8 mouse cellular contexts compared by ENCODE assay signal in genomic region chr15:99294287-99294686, GRCm38 (mm10). TPM values are rescaled to one million over a fixed set of nuclear protein-coding genes. Genes with fewer than 3 reads are reported as not detected.
DNase-seq lines count a peak whose midpoint lies in the region; ATAC-seq and TF ChIP-seq lines count a peak whose summit lies in the region.

No protein-coding gene starts in this region.

- H3K4me2 ChIP-seq in heart, embryonic 15.5 days = peak overlapping the region; percentile 77
- H3K4me2 ChIP-seq in hindbrain, embryonic 11.5 days (replicated peaks; ENCODE audit: low read depth, low read length) = peak overlapping the region; percentile 46

- intact Hi-C loops in heart, postnatal 36 days (cut with DNase I) = no loop called here

- H3K27ac ChIP-seq in heart, embryonic 15.5 days = peak overlapping the region; percentile 88
- H3K27ac ChIP-seq in ES-E14 (ENCODE audit: insufficient read depth, low read depth, low read length, poor library complexity, severe bottlenecking) = no peak overlapping the region; the same call in 1 of the 2 replicates
- no peak overlapping the region for H3K27ac ChIP-seq in hindbrain, embryonic 11.5 days (ENCODE audit: low read depth, low read length)
- peak overlapping the region; percentile 93 for H3K27ac ChIP-seq in midbrain, embryonic 10.5 days (replicated peaks)

- WGBS in heart, embryonic 15.5 days = 12% methylated on average over 16 of the region's 16 CpGs
- 37% methylated on average over 16 of the region's 16 CpGs for WGBS in hindbrain, embryonic 11.5 days
- WGBS in midbrain, embryonic 10.5 days = 43% methylated on average over 16 of the region's 16 CpGs

- H3K9ac ChIP-seq in heart, embryonic 15.5 days = peak overlapping the region; percentile 68
- peak overlapping the region; percentile 85 for H3K9ac ChIP-seq in ES-E14 (ENCODE audit: insufficient read depth, low read depth, low read length, poor library complexity, severe bottlenecking)
- H3K9ac ChIP-seq in hindbrain, embryonic 11.5 days (ENCODE audit: low read depth, low read length) = 0 out of 2 replicates have a peak overlapping the region, but pooled peaks have one; percentile 72

- no peak for DNase-seq in heart, postnatal 36 days
- no peak for DNase-seq in ES-E14 (ENCODE audit: low read depth, low spot score)
- DNase-seq in hindbrain, embryonic 11.5 days (ENCODE audit: low spot score) = peak; percentile 18
- no peak for DNase-seq in midbrain, embryonic 10.5 days (ENCODE audit: low spot score)
- DNase-seq in adrenal gland, adult (ENCODE audit: inconsistent age in 2 of 2, low spot score in 1 of 2) = no peak
- DNase-seq in gastrocnemius, adult 18-20 months (ENCODE audit: low spot score) = no peak
- DNase-seq in adrenal gland, postnatal 36 days = no peak

- no peaks in the 10 kb centered on the region for H3K9me3 ChIP-seq in heart, embryonic 15.5 days (replicated peaks)
- H3K9me3 ChIP-seq in ES-E14 (ENCODE audit: control insufficient read depth, insufficient read depth, low read depth, low read length) = no peaks in the 10 kb centered on the region
- H3K9me3 ChIP-seq in hindbrain, embryonic 11.5 days (ENCODE audit: control insufficient read depth, low read length) = no peaks in the 10 kb centered on the region
- H3K9me3 ChIP-seq in midbrain, embryonic 10.5 days (replicated peaks) = no peaks in the 10 kb centered on the region

- in situ Hi-C loops in ES-E14 (cut with MboI; ENCODE audit: low sequenced_read_pairs in 2 of 2, unreplicated experiment in 2 of 2) = no loop called here

- H3K27me3 ChIP-seq in heart, embryonic 15.5 days = no peaks in the 10 kb centered on the region
- no peaks in the 10 kb centered on the region for H3K27me3 ChIP-seq in hindbrain, embryonic 11.5 days (ENCODE audit: control insufficient read depth, insufficient read depth, low read length)
- no peaks in the 10 kb centered on the region for H3K27me3 ChIP-seq in midbrain, embryonic 10.5 days (ENCODE audit: low read depth, poor library complexity, severe bottlenecking)

- no peaks in the 10 kb centered on the region for H3K36me3 ChIP-seq in heart, embryonic 15.5 days
- H3K36me3 ChIP-seq in ES-E14 (ENCODE audit: control insufficient read depth, insufficient read depth, low read length, poor library complexity, severe bottlenecking) = no peaks in the 10 kb centered on the region
- H3K36me3 ChIP-seq in hindbrain, embryonic 11.5 days (ENCODE audit: control insufficient read depth, insufficient read depth, low read length) = no peaks in the 10 kb centered on the region
- 0 out of 2 replicates have a peak, but pooled peaks cover 3% of the 10 kb centered on the region for H3K36me3 ChIP-seq in midbrain, embryonic 10.5 days

- H3K4me1 ChIP-seq in heart, embryonic 15.5 days (replicated peaks) = peaks cover 14% of the 10 kb centered on the region
- peaks cover 0 to 3% of the 10 kb centered on the region in 2 experiments; a peak in 2 of 4 replicates for H3K4me1 ChIP-seq in ES-E14 (ENCODE audit: control insufficient read depth in 2 of 2, insufficient read depth in 2 of 2, low read length in 2 of 2, poor library complexity in 1 of 2)
- no peaks in the 10 kb centered on the region for H3K4me1 ChIP-seq in hindbrain, embryonic 11.5 days (replicated peaks; ENCODE audit: control insufficient read depth, insufficient read depth, low read length)
- H3K4me1 ChIP-seq in midbrain, embryonic 10.5 days = peaks cover 25% of the 10 kb centered on the region

- no peak for ATAC-seq in heart, embryonic 15.5 days (replicated peaks; ENCODE audit: insufficient number of reproducible peaks, insufficient read depth, low FRiP score, low read depth)
- ATAC-seq in hindbrain, embryonic 11.5 days (ENCODE audit: low FRiP score) = no peak

- peak overlapping the region; percentile 77 for H3K4me3 ChIP-seq in heart, embryonic 15.5 days
- peak overlapping the region; percentile 97 to 98 for H3K4me3 ChIP-seq in ES-E14 (ENCODE audit: insufficient read depth in 1 of 2, low read depth in 1 of 2, low read length in 2 of 2, poor library complexity in 1 of 2, severe bottlenecking in 1 of 2)
- peak overlapping the region; percentile 68 for H3K4me3 ChIP-seq in hindbrain, embryonic 11.5 days (ENCODE audit: low read depth, low read length)
- H3K4me3 ChIP-seq in midbrain, embryonic 10.5 days = peak overlapping the region; percentile 77

TF ChIP-seq in ES-E14, 5 proteins besides CTCF, POLR2A, EP300 and RAD21:
- TF ChIP-seq MAFK (IDR thresholded peaks at IDR 0.05; ENCODE audit: insufficient read depth, low read depth, low read length) (no peak), ZNF384 (IDR thresholded peaks at IDR 0.05; ENCODE audit: low read depth, low read length) (no peak), CHD2 (IDR thresholded peaks at IDR 0.05; ENCODE audit: low read depth, low read length) (no peak), ZC3H11A (IDR thresholded peaks at IDR 0.05; ENCODE audit: borderline replicate concordance, low read depth, low read length) (no peak), HCFC1 (IDR thresholded peaks at IDR 0.05; ENCODE audit: borderline replicate concordance, insufficient read depth, low read length) (no peak)

RNA-seq across cellular contexts. Expression of gene Prpf40b, which starts 0.6 kb away (rescaled TPM):
- polyA plus RNA-seq in heart, embryonic 15.5 days (2015; fragmentation: Nextera tagmentation; extraction: Ambion mirVana) = 37.2 and 42.1 TPM in 2 replicates
- 10 to 100 TPM; 20.4 to 24.3 TPM for total RNA-seq in heart, postnatal 36 days (2021)
- 42.4 and 86.2 TPM in 2 replicates for total RNA-seq in ES-E14 (2012; rRNA removed)
- 41.9 and 45.7 TPM in 2 replicates for polyA plus RNA-seq in hindbrain, embryonic 11.5 days (2014; fragmentation: Nextera tagmentation; extraction: Ambion mirVana)
- polyA plus RNA-seq in midbrain, embryonic 10.5 days (2016; fragmentation: Nextera tagmentation; extraction: Ambion mirVana) = 61.2 and 70.7 TPM in 2 replicates
- 10 to 100 TPM; 21.9 to 25.4 TPM for total RNA-seq in gastrocnemius, adult 18-20 months (2021)
- total RNA-seq in adrenal gland, postnatal 36 days (2021) = 10 to 100 TPM; 38.0 to 49.6 TPM

RNA-seq across cellular contexts. Expression of gene Fam186b, which starts 1.4 kb away (rescaled TPM):
- 0.09 and 0.47 TPM in 2 replicates for polyA plus RNA-seq in heart, embryonic 15.5 days (2015; fragmentation: Nextera tagmentation; extraction: Ambion mirVana)
- not detected for total RNA-seq in heart, postnatal 36 days (2021)
- total RNA-seq in ES-E14 (2012; rRNA removed) = 0.37 and 0.40 TPM in 2 replicates
- polyA plus RNA-seq in hindbrain, embryonic 11.5 days (2014; fragmentation: Nextera tagmentation; extraction: Ambion mirVana) = 0.22 and 0.29 TPM in 2 replicates
- 0.11 and 0.19 TPM in 2 replicates for polyA plus RNA-seq in midbrain, embryonic 10.5 days (2016; fragmentation: Nextera tagmentation; extraction: Ambion mirVana)
- total RNA-seq in gastrocnemius, adult 18-20 months (2021) = not detected
- 1 to 10 TPM; 3.0 to 3.5 TPM for total RNA-seq in adrenal gland, postnatal 36 days (2021)

RNA-seq across cellular contexts. Expression of gene Mcrs1, which starts 42.5 kb away (rescaled TPM):
- polyA plus RNA-seq in heart, embryonic 15.5 days (2015; fragmentation: Nextera tagmentation; extraction: Ambion mirVana) = 134 and 159 TPM in 2 replicates
- 10 to 100 TPM; 46.6 to 49.5 TPM for total RNA-seq in heart, postnatal 36 days (2021)
- 113 and 127 TPM in 2 replicates for total RNA-seq in ES-E14 (2012; rRNA removed)
- polyA plus RNA-seq in hindbrain, embryonic 11.5 days (2014; fragmentation: Nextera tagmentation; extraction: Ambion mirVana) = 184 and 193 TPM in 2 replicates
- 202 and 215 TPM in 2 replicates for polyA plus RNA-seq in midbrain, embryonic 10.5 days (2016; fragmentation: Nextera tagmentation; extraction: Ambion mirVana)
- total RNA-seq in gastrocnemius, adult 18-20 months (2021) = 10 to 100 TPM; 22.1 to 25.2 TPM
- total RNA-seq in adrenal gland, postnatal 36 days (2021) = 10 to 100 TPM; 37.8 to 48.2 TPM

Comparison
In these comparisons a context has a peak if more than half of its experiments do, and no peak if none do; other contexts are left out.
1. H3K27ac ChIP-seq: peak in heart, embryonic 15.5 days (single experiment) and midbrain, embryonic 10.5 days (single experiment); none in ES-E14 (single experiment) and hindbrain, embryonic 11.5 days (single experiment).
2. Peak in every context shown above with its lines, with median percentiles within 50 percentile points of each other: H3K4me3 ChIP-seq and H3K9ac ChIP-seq.